Mouse (Mus musculus) limb, embryonic 13.5 days (tissue): ENCODE data around the gene Pcif1. TPM values are rescaled to one million over a fixed set of nuclear protein-coding genes. Genes with fewer than 3 reads are reported as not detected.

Experiments
- ATAC-seq: fragments of 200-750 bp; cut with Nextera tagmentation; 2 replicates; pipeline ENCODE4 v1.8.0; 2017; ENCODE audit warnings: low read depth, moderate number of reproducible peaks, moderate TSS enrichment; ENCODE audit not compliant: low FRiP score
- H3K27ac ChIP-seq: fragments of 300-500 bp; sonication (generic); 2 replicates; pipeline ENCODE4 v1.5.1; 2015; ENCODE audit warnings: inconsistent platforms, mild to moderate bottlenecking, moderate library complexity
- H3K27me3 ChIP-seq: fragments of 300-500 bp; sonication (generic); 2 replicates; pipeline ENCODE4 v1.6.1; 2015; ENCODE audit warnings: mild to moderate bottlenecking, inconsistent platforms
- H3K36me3 ChIP-seq: fragments of 300-500 bp; sonication (generic); 2 replicates; pipeline ENCODE4 v1.6.1; 2015; ENCODE audit warnings: inconsistent platforms, mild to moderate bottlenecking, moderate library complexity
- H3K4me1 ChIP-seq: fragments of 300-500 bp; sonication (generic); 2 replicates; pipeline ENCODE4 v1.6.1; 2015; ENCODE audit warnings: inconsistent platforms
- H3K4me2 ChIP-seq: fragments of 300-500 bp; sonication (generic); replicated peaks from 2 replicates; pipeline ENCODE4 v1.6.1; 2015; ENCODE audit warnings: inconsistent platforms, mild to moderate bottlenecking, moderate library complexity
- H3K4me3 ChIP-seq: fragments of 300-500 bp; sonication (generic); 2 replicates; pipeline ENCODE4 v1.5.1; 2015; ENCODE audit warnings: moderate library complexity, mild to moderate bottlenecking, inconsistent platforms
- H3K9ac ChIP-seq: fragments of 300-500 bp; sonication (generic); 2 replicates; pipeline ENCODE4 v1.6.1; 2015; ENCODE audit warnings: mild to moderate bottlenecking, inconsistent platforms
- H3K9me3 ChIP-seq: fragments of 300-500 bp; sonication (generic); 2 replicates; pipeline ENCODE4 v1.6.1; 2016; ENCODE audit warnings: inconsistent platforms
- WGBS: fragments of 180-500 bp; shearing (Covaris S2); methylation state at CpG from one replicate; pipeline ENCODE4 v1.1.7; 2015; 5-methylcytosine and 5-hydroxymethylcytosine counted together
- polyA plus RNA-seq: library from polyadenylated mRNA; unstranded; fragments of >200 nt; fragmentation: Nextera tagmentation; extraction: Ambion mirVana; gene quantifications from 2 replicates; pipeline ENCODE4 v1.2.1, GENCODE M21; 2015

The Pcif1 gene
- polyA plus RNA-seq, 1 experiment from 2014 or later, result 87.4 TPM

DNA sequence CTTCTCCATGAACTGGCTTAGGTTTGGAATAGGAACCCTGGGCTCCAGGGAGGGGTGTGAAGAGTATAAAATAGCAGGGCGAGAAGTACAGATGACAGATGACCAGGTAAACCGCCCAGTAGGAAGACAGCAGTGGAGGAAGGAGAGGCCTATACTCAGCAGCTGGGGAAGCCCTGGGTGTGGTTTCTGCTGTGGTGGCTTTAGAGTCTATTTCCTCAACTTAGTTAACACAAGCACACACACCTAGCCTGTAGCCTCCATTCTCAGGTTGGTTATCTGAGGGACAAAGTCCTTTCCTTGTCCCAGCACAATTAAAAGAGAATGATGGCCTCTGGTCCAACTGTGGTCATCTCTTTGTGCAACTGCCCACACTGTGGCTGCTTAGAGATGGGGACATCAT lies 10.9 kb downstream of the Pcif1 start:
- H3K4me3 ChIP-seq, result no peak overlapping the region
- H3K9ac ChIP-seq, result no peak overlapping the region
- H3K4me2 ChIP-seq, result no peak overlapping the region
- H3K27me3 ChIP-seq, result no peaks in the 10 kb centered on the region
- peaks cover 100% of the 10 kb centered on the region for H3K36me3 ChIP-seq
- 94% methylated on average over 2 of the region's 2 CpGs for WGBS
- no peaks in the 10 kb centered on the region for H3K9me3 ChIP-seq
- no peaks in the 10 kb centered on the region for H3K4me1 ChIP-seq
- H3K27ac ChIP-seq, result no peak overlapping the region
- no peak for ATAC-seq

DNA sequence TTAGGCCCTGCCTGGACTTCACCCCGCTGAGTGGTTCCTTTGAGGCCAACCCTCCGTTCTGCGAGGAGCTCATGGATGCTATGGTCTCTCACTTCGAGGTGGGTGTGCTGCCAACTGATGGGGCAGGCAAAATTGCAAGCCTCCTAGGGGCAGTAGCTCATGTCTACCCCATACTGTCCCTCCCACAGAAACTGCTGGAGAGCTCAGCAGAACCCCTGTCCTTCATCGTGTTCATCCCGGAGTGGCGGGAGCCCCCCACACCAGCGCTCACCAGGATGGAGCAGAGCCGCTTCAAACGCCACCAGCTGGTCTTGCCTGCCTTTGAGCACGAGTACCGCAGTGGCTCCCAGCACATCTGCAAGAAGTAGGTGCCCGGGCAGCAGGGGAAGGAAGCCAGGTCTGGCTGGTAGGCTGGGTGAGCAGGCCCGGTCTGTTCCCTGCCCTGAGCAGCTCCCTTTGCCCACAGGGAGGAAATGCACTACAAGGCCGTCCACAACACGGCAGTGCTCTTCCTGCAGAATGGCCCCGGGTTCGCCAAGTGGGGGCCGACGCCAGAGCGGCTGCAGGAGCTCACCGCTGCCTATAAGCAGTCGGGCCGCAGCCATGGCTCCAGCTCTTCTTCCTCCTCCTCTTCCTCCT lies 11.4 kb downstream of the Pcif1 start:
- Histone ChIP-seq H3K4me3 (no peak overlapping the region), H3K4me2 (no peak overlapping the region), H3K9ac (no peak overlapping the region), H3K9me3 (no peaks in the 10 kb centered on the region), H3K27ac (no peak overlapping the region), H3K36me3 (peaks cover 100% of the 10 kb centered on the region), H3K4me1 (no peaks in the 10 kb centered on the region), H3K27me3 (no peaks in the 10 kb centered on the region)
- WGBS, result 90% methylated on average over 24 of the region's 24 CpGs
- ATAC-seq, result no peak

DNA sequence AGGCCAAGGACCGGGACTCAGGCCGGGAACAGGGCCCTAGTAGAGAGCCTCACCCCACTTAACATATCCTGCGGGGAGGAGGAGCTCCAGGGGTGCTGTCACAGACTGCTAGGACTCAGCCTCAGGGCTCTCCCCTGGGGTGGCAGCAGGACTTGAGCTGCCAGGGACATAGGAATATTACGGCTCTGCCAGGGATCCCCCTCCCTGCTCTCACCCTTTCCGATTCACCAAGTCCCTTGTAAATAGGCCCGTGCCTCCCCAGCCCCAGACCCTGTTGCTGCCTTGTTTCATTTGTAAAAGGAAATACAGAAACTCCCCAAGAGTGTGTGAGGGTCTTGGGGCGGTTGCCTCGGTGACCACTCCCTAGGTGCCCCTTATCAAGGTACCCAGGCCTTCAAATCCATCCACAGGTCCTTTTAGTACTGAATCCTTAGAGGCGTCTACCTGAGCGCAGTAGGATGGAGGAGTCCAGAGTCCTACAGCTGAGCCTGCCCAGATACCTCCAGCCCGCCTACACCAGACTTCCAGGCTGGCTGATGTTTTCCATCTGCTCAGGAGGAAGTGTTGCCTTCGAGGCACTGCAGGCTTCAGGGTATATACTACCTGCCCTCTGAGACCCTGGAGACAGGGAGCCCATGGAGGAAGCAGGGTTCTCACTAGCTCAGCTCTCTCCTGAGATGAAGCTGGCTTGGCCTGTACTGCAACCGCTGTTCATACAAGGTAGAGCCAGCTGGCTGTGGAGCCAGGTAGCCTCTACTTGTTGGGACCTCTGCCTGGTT lies 12.1 kb downstream of the Pcif1 start:
- Histone ChIP-seq H3K36me3 (peaks cover 100% of the 10 kb centered on the region), H3K4me3 (no peak overlapping the region)
- 87% methylated on average over 13 of the region's 13 CpGs for WGBS

DNA sequence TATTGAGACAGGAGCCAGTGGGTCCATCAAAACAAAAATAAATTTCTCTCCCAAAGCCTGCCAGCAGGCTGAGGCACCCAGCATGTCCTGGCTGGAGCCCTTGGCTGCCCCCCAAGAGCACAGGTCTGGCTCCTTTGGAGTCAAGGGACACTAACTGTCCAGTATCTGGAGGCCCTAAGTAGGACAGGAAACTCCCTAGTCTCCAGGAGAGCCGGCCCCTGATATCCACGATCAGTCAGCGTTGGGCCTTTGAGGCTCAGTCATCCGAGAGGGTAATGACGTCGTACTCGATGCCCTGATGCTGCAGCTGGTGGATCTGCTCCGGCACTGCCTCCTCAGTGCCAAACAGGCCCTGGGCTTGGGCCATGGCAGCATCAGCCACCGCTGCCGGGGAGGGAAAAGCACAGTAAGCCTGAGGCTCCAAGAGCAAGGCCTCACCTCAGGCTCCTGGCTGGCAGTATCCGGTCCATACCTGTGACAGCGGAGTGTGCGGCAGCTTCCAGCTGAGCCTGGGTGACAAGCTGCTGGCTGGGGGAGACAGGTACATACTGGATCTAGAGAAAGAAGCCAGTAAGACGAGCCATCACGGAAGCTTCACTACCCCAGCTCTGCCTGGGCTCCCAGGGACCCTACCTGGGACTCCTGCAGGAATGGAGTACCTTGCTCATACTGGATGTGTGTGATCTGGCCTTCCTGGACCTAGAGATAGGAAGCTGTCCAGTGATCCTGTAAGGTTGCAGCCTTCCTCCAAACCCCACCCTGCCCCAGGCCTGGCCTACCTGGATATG lies 13.0 kb downstream of the Pcif1 start:
- no peak overlapping the region for H3K4me3 ChIP-seq
- no peak overlapping the region for H3K4me2 ChIP-seq
- WGBS, result 89% methylated on average over 15 of the region's 15 CpGs
- H3K36me3 ChIP-seq, result peaks cover 100% of the 10 kb centered on the region
- no peaks in the 10 kb centered on the region for H3K9me3 ChIP-seq
- no peaks in the 10 kb centered on the region for H3K4me1 ChIP-seq
- no peaks in the 10 kb centered on the region for H3K27me3 ChIP-seq
- no peak for ATAC-seq
- no peak overlapping the region for H3K9ac ChIP-seq
- no peak overlapping the region for H3K27ac ChIP-seq

More for the DNA sequence above, 12.1 kb downstream of the Pcif1 start:
- no peaks in the 10 kb centered on the region for H3K4me1 ChIP-seq
- no peaks in the 10 kb centered on the region for H3K27me3 ChIP-seq
- no peak overlapping the region for H3K27ac ChIP-seq
- H3K9ac ChIP-seq, result no peak overlapping the region
- H3K9me3 ChIP-seq, result no peaks in the 10 kb centered on the region
- no peak for ATAC-seq
- no peak overlapping the region for H3K4me2 ChIP-seq

DNA sequence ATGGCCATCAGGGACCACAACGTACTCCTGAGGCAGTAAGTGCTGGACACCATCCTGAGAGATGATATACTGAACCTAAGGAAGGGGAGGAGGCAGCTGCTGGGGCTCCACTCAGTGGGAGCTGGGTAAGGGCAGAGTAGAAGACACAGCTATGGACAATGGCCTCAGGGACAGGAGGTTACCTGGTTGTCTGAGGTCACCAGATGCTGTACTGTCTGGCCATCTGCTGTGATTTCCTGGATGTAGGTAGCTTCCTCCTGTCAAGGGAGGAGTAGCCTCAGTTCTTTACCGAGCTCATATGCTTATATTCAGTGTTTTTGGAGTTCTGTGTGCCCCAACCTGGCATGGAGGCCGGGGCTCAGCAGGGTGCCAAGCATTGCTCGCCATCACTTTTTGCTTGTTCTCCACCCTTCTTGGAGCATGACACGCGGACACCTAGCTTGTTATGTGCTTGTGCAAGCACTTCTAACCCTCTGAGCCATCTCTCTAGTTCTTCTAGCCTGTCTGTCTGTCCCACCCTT lies 13.7 kb downstream of the Pcif1 start:
- Histone ChIP-seq H3K27me3 (no peaks in the 10 kb centered on the region), H3K27ac (no peak overlapping the region), H3K9ac (no peak overlapping the region), H3K4me1 (no peaks in the 10 kb centered on the region), H3K4me3 (no peak overlapping the region), H3K4me2 (no peak overlapping the region), H3K9me3 (no peaks in the 10 kb centered on the region), H3K36me3 (peaks cover 100% of the 10 kb centered on the region)
- ATAC-seq, result no peak
- WGBS, result 91% methylated on average over 6 of the region's 6 CpGs

DNA sequence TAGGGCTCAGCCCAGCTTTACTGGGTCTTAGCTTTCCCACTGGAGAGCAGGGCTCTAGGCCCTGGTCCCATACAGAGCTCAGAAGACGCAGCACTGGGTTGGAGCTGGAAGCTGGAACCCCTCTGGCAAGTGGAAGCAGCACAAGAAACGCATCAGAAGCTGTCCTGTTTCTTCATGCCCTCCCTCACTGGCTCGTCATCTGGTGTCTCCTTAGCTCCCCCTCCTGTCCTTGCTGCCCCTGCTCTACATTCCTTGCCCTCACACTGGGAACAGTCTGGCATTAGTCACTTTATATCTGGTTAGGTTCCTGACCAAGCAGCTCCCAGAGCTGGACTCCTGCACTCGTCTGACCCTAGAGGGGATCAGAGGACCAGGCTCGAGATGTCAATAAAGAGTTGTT lies 14.9 kb downstream of the Pcif1 start:
- Histone ChIP-seq H3K9me3 (no peaks in the 10 kb centered on the region), H3K27me3 (no peaks in the 10 kb centered on the region), H3K4me1 (no peaks in the 10 kb centered on the region), H3K36me3 (peaks cover 100% of the 10 kb centered on the region), H3K4me3 (no peak overlapping the region), H3K27ac (no peak overlapping the region), H3K4me2 (no peak overlapping the region), H3K9ac (no peak overlapping the region)
- no peak for ATAC-seq
- WGBS, result 60% methylated on average over 5 of the region's 5 CpGs

DNA sequence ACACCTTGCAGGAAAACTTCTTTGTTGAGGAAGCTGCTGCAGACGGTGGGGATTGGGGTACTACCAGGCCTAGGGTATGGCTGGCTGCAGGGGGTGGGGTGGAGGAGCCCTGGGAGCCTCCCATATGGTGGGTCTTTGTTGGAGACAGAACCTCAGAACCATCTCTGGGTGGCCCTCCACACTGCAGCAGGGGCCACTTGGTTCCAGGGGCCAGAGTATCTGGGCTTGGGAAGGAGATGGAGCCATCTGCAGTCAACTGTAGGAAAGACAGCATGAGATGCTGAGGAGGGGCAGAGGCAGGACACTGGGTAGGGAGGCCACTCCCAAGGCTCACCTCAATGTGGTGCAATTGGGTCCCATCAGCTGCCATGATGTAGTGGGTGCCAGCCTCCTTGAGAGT lies 15.5 kb downstream of the Pcif1 start:
- peaks cover 100% of the 10 kb centered on the region for H3K36me3 ChIP-seq
- no peak overlapping the region for H3K9ac ChIP-seq
- no peaks in the 10 kb centered on the region for H3K4me1 ChIP-seq
- H3K4me3 ChIP-seq, result no peak overlapping the region
- H3K27ac ChIP-seq, result no peak overlapping the region
- H3K4me2 ChIP-seq, result no peak overlapping the region
- ATAC-seq, result no peak
- WGBS, result 84% methylated on average over 1 of the region's 1 CpGs
- H3K27me3 ChIP-seq, result no peaks in the 10 kb centered on the region
- no peaks in the 10 kb centered on the region for H3K9me3 ChIP-seq

DNA sequence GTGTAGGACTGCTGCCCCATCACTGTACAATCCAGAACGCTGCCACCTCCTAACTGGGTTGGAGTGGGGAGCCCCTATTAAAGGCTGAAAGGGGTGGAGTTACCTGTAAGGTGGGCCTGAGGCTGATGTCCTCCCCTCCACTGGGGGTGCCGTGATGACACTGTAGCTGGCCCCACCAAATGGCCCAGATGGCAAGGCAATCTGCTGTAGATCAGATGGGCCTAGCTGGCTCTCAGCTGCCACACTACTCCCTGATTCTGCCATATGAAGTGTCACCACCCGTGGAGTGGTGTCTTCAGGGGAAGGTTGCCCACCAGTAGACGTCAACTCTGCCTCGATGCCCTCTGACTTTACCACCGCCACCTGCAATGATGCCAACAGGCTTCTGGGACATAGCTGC lies 16.8 kb downstream of the Pcif1 start:
- H3K9ac ChIP-seq, result no peak overlapping the region
- no peak for ATAC-seq
- H3K4me1 ChIP-seq, result no peaks in the 10 kb centered on the region
- no peaks in the 10 kb centered on the region for H3K9me3 ChIP-seq
- H3K27me3 ChIP-seq, result no peaks in the 10 kb centered on the region
- 94% methylated on average over 6 of the region's 6 CpGs for WGBS
- no peak overlapping the region for H3K27ac ChIP-seq
- no peak overlapping the region for H3K4me2 ChIP-seq
- H3K36me3 ChIP-seq, result peaks cover 100% of the 10 kb centered on the region
- no peak overlapping the region for H3K4me3 ChIP-seq

DNA sequence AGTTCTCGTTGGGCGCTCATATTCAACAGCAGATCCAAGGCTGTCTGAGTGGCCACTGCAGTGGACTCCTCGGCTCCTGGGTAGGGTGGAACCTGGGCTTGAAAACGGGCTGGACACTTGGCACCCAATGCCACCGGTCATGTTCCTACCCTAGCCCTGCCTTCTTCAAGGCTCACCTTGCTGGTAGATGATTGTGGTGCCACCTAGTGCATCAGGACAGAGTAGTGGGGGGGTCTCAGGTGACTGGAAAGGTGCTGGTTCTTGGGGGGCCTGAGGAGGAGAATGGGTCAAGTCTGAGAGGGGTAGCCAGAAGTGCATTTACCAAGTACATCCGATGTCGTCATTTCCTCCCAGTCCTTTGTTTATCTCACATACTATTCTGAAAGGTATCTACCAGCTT lies 18.9 kb downstream of the Pcif1 start:
- no peaks in the 10 kb centered on the region for H3K27me3 ChIP-seq
- no peaks in the 10 kb centered on the region for H3K9me3 ChIP-seq
- H3K4me3 ChIP-seq, result no peak overlapping the region
- no peak overlapping the region for H3K27ac ChIP-seq
- no peak overlapping the region for H3K4me2 ChIP-seq
- H3K9ac ChIP-seq, result no peak overlapping the region
- H3K36me3 ChIP-seq, result peaks cover 100% of the 10 kb centered on the region
- no peaks in the 10 kb centered on the region for H3K4me1 ChIP-seq
- no peak for ATAC-seq
- 92% methylated on average over 7 of the region's 7 CpGs for WGBS

DNA sequence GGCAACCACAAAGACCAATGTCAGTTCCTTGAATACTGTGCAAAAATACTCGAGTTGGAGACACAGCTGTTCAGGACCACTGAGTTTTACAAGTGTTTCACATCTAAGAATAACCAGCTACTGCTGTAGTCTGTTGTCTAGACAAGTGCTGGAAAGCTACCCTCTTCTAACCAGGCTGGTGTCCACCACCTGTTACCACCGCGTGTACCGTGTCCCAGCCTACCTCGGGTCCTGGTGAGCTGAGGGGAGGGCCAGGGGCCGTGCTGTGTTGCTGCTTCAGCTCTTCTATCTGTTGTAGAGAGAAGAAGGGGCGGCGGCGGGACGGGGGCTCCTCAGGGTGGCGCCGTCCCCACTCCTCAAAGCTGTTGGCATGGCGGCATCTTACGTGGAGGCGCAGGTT lies 19.9 kb downstream of the Pcif1 start:
- Histone ChIP-seq H3K36me3 (peaks cover 100% of the 10 kb centered on the region), H3K4me3 (no peak overlapping the region), H3K4me1 (no peaks in the 10 kb centered on the region), H3K9ac (no peak overlapping the region), H3K27ac (no peak overlapping the region), H3K9me3 (no peaks in the 10 kb centered on the region), H3K4me2 (no peak overlapping the region), H3K27me3 (no peaks in the 10 kb centered on the region)
- ATAC-seq, result no peak
- 87% methylated on average over 15 of the region's 15 CpGs for WGBS

DNA sequence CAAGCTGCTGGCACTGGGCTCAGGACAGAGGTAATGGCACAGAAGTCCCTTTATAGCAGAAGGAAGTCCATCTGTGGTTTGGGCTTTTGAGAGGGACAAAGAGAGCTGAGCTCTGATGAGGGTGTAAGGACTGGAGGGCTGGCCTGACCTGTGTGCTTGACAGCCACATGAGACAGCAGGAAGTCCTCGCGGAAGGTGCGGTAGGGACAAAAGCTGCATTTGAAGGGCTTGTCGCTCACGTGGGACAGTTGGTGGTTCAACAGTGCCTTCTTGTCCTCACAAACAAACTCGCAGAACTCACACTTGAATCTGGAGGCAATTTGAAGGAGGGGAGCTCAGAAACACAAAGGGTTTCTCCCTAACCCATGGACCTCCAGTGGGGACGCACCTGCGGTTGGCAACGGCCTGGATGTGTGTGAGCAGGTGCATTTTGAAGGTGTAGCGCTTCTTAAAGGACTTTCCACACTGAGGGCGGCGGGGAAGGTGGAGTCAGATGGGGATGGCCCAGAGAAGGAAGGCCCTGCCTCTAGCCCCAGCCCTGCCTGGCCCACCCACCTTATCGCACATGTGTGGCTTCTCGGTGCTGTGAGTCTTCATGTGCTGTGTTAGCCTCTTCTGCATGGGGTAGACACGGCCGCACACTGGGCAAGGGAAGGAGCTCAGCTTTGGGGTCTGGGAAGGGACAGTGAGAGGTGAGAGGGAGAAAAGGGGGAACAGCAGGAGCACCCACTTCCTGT lies 20.8 kb downstream of the Pcif1 start:
- H3K9ac ChIP-seq, result no peak overlapping the region
- H3K4me2 ChIP-seq, result no peak overlapping the region
- no peaks in the 10 kb centered on the region for H3K4me1 ChIP-seq
- no peak overlapping the region for H3K4me3 ChIP-seq
- 93% methylated on average over 16 of the region's 16 CpGs for WGBS
- peaks cover 100% of the 10 kb centered on the region for H3K36me3 ChIP-seq
- no peaks in the 10 kb centered on the region for H3K27me3 ChIP-seq
- no peak overlapping the region for H3K27ac ChIP-seq
- no peak for ATAC-seq
- H3K9me3 ChIP-seq, result no peaks in the 10 kb centered on the region

DNA sequence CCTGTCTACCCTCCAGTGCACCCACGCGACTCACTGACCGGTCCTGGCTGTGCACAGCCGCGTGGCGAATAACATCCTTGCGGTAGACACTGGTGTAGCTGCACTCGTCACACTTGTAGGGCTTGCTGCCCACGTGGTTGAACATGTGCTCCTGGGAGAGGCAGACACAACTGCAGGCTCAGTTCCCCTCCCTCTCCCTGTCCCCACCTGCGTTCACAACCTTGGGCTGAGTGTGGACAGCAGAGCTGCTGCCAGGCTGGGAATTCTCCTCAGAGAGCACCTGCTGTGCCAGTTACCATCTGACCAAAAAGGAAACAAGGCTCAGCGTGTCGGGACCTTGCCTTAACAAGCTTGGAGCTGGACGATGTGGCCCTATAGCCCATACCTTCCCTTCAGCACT lies 22.3 kb downstream of the Pcif1 start:
- H3K9ac ChIP-seq, result no peak overlapping the region
- ATAC-seq, result no peak
- 93% methylated on average over 13 of the region's 13 CpGs for WGBS

More for the DNA sequence above, 22.3 kb downstream of the Pcif1 start:
- Histone ChIP-seq H3K9me3 (peaks cover 5% of the 10 kb centered on the region), H3K36me3 (peaks cover 100% of the 10 kb centered on the region), H3K27ac (no peak overlapping the region), H3K4me2 (no peak overlapping the region), H3K4me1 (no peaks in the 10 kb centered on the region), H3K4me3 (no peak overlapping the region), H3K27me3 (no peaks in the 10 kb centered on the region)
